Mouse (Mus musculus): ENCODE data around the gene Hist1h1a.
"Not testable (repeated sequence)": the region's sequence is repeated elsewhere in the genome, so short reads cannot be mapped to it uniquely, and the experiment has no call there.

Hist1h1a gene

GRCm38 (mm10) chr13:23763586-23764323, at the start of gene Hist1h1a:
Gene Hist1h1a (plus strand): TSS chr13:23763666.
- DNase-seq, result peak; percentile 85 to 88

DNA sequence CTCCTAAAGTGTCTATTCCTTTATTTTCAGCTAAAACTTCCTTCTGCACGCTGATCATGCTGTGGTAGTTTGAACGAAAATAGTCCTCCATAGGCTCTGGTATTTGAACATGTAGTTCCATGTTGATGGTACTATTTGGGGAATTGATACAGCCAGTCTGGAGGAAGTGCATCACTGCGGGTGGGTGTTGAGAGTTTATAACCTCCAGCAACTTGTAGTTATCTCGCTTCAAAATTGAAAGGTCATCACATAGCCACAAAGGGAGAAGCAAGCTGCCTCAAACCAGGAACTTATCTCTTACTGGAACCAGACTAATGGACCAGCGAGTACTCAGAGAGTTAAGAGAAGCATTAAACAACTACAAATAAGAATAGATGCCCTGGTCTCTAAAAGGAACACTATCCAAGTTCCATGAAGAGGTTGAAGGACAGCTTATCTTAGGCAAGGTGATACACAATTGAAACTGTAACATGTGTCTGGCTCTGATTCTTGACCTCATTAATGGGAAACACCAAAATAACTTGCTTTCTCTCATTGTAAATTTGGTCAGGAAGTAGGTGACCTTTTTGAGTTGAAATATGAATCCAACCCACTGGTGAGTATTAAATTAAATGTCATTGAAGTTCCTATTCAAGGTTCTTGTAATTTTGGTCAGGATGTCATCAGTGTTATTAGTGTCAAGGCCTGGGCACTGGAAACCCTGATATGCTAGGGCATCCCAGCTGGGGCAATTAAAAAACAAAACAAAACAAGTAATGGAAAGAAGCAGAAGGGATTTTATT, 47.0 kb upstream of the Hist1h1a start:
- no peak for DNase-seq

DNA sequence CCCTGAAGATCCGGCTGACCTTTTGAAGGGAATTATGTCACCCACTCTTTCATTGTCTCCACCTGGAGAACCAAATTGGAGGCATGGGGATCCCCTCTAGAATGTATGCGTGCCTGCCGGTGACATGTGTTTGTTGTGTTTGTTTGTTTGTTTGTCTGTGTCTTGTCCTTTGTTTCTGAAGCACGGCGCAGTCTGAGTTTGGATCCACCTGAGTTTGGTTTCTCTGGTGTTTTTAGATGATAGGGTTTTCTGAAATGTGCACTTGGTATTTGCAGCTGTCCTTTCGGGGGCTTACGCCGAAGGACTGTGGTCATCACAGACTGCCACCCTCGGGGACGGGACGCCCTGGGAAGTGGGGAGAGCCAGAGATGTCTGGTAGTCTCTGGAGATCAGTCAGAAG, 46.3 kb upstream of the Hist1h1a start:
- DNase-seq, result no peak

- DNase-seq, result not testable (repeated sequence)
Observed at GRCm38 (mm10) chr13:23717593-23718245, 45.7 kb upstream of the Hist1h1a start.

GRCm38 (mm10) chr13:23724239-23724638, 39.2 kb upstream of the Hist1h1a start:
- no peak for DNase-seq

- DNase-seq, result no peak
Observed at GRCm38 (mm10) chr13:23725213-23725612, 38.3 kb upstream of the Hist1h1a start.

DNA sequence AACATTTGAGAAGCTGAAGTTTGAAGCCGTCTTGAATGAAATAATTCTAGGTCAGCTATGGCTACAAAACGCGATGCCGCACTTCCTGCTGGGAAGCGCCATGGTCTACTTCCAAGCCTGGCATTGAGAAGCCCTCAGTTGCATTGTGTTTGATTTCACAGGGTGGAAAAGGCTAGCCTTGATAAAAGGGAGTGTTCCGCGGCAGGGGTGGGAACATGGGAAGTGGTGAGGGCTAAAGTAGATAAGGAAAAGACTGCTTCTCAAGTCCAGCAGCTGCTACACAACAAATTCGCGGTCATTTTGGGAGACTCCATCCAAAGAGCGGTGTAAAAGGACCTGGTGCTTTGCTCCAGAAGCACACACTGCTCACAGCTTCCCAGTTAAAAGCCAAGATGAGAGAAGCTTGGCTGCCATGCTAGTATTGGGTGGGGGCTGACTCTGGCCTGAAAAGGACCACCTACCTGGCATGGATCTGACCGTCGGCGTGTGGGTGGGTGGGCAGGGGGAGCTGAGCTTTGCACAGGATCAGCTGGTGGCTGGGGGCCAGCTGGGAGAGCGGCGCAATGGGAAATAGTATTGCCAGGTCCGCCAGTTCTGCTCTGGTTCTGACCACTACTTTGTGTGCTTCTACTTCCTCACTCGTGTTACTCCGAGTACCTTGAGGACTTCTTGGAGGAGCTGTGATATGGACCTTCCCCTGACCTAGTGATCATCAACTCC, 34.8 kb upstream of the Hist1h1a start:
- no peak for DNase-seq

- DNase-seq, result no peak
Observed at GRCm38 (mm10) chr13:23729192-23729525, 34.3 kb upstream of the Hist1h1a start.

DNA sequence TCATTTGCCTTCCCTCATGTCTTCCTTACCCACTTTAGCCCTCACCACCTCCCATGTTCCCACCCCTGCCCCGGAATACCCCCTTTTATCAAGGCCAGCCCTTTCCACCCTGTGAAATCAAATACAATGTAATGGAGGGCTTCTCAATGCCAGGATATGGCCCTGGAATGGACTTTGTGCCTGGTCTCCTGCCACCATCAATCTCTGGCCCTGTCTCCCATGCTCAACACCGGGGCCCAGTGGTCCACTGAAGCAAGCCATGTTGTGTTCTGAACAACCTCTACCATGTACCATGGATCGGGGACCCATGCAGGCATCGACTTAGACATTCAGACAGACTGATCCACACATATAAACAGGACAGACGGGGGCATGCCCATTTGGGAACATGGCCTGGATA, 33.8 kb upstream of the Hist1h1a start:
- no peak for DNase-seq

- peak; percentile 70 to 89 for DNase-seq
Observed at GRCm38 (mm10) chr13:23730479-23730878, 33.0 kb upstream of the Hist1h1a start.

DNA sequence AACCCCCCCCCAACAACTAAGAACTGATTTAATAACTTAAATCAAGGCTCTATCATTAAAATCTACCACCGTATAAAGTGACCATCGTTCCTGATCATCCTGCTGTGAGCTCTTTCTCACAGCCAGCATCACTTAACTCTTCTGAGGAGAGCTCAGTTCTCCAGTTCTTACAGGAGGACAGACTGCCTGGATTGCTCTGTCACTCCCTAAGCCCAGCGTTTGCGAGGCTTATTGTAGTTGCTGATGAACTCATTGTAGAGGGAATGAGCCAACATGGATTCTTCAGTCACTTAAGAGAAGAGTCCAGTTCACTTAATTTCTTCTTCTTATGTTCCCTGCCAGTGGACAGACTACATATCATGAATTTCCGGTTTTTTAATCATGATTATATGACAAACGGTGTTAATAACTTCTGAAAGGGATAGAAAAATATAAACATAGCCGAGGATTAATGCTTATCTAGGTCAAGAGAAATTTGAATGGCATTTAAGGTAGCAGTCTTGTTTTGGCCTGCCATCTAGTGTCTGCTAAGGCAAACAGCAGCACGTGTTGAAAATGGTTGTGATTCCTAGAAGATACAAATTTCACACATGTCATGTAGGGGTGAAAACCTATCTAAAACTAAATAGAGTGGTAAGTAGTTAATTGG, 31.2 kb upstream of the Hist1h1a start:
- peak; percentile 46 to 48 for DNase-seq

- no peak for DNase-seq
Observed at GRCm38 (mm10) chr13:23737091-23737490, 26.4 kb upstream of the Hist1h1a start.

- DNase-seq, result peak in 1 of 2 experiments; percentile 49
Observed at GRCm38 (mm10) chr13:23738041-23738440, 25.4 kb upstream of the Hist1h1a start.

GRCm38 (mm10) chr13:23738677-23739068, 24.8 kb upstream of the Hist1h1a start, which contains the start of gene Hist1h1c:
Gene Hist1h1c (plus strand): TSS chr13:23738808.
- peak; percentile 91 to 92 for DNase-seq

GRCm38 (mm10) chr13:23739069-23739921, 24.2 kb upstream of the Hist1h1a start:
- peak; percentile 94 to 98 for DNase-seq

DNA sequence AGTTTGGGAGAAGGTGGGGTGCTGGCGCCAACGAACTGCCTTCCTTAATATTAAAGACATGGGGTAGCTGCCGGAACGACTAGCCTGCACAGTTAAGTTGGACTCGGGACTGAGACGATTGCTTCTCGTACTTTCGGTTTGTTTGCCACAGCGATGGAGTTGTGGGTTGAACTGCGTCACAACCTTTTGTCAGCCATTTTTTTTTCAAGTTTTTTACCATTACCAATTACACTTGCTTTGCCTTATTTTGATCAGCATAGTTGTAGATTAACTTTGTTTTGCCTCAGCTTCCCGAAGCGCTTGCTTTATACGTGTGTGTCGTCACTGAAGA, 23.6 kb upstream of the Hist1h1a start:
- no peak for DNase-seq

DNA sequence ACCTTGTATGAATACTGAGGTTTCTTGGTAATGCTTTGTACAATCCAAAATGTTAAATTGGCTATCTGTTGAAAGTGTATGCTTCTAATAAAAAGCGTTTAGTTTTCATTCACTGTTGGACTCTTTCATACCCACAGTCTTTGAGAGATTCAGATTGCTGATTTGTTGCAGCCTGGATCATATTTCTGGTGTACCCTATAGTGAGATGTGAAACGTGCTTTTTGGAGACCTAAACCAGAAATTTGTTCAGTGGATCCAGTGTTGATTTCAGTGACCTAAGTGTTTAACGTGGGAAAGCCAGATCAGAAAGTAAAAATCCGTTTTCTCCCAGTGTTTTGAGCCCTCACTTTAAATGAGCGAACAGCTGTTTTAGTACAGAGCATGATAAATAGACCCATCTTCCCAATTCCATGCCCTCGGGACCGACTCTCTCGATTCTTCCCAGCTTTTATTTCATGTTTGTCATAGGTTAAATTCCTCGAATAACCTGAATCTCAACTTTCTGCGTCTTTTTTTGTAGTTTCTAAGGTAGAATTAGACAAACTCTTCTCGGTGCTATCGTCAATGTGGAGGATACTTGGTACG, 23.1 kb upstream of the Hist1h1a start:
- no peak for DNase-seq

- no peak for DNase-seq
Observed at GRCm38 (mm10) chr13:23740910-23741309, 22.6 kb upstream of the Hist1h1a start.

GRCm38 (mm10) chr13:23742007-23742406, 21.5 kb upstream of the Hist1h1a start:
- no peak for DNase-seq

- no peak for DNase-seq
Observed at GRCm38 (mm10) chr13:23743215-23743614, 20.3 kb upstream of the Hist1h1a start.

DNA sequence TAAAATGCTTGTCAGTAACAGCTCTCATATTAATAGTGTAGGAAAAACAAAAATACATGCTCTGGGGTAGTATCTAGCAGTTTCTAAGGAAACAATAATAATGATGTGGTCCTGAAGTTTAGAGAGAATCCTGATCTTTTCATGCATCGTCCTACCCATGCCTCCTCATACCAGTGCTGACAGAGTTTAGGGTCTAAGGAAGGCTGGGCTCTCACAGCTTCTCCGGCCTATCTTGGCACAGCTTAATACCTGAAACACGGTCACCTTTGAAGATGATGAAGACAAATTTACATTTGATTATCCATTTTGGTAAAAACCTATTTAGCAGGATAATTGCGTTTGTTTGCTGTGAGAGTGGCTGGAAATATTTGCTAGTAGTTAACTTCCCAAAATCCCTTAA, 19.5 kb upstream of the Hist1h1a start:
- no peak for DNase-seq
